Mouse (Mus musculus): ENCODE measurements around the gene 2900011O08Rik. TPM values are rescaled to one million over a fixed set of nuclear protein-coding genes. Genes with fewer than 3 reads are reported as not detected.
"Not testable (repeated sequence)": the region's sequence is repeated elsewhere in the genome, so short reads cannot be mapped to it uniquely, and the experiment has no call there.

Gene 2900011O08Rik
- polyA plus RNA-seq, 1 experiment from 2014 or later, result 54.4 TPM

- no peak overlapping the region for H3K4me3 ChIP-seq
- no peak overlapping the region for H3K9ac ChIP-seq
- no peaks in the 10 kb centered on the region for H3K9me3 ChIP-seq (replicated peaks)
- no peaks in the 10 kb centered on the region for H3K27me3 ChIP-seq
- 86% methylated on average over 5 of the region's 5 CpGs for WGBS
- no peak overlapping the region for H3K4me2 ChIP-seq (replicated peaks)
- ATAC-seq (ENCODE audit: low FRiP score), result no peak
- H3K36me3 ChIP-seq, result no peaks in the 10 kb centered on the region
- H3K4me1 ChIP-seq, result no peaks in the 10 kb centered on the region
- no peak overlapping the region for H3K27ac ChIP-seq
Observed at GRCm38 (mm10) chr16:14053116-14053515, 66.7 kb downstream of the 2900011O08Rik start.

GRCm38 (mm10) chr16:14055271-14055670 is 68.9 kb downstream of the 2900011O08Rik start:
- no peaks in the 10 kb centered on the region for H3K4me1 ChIP-seq
- no peak overlapping the region for H3K27ac ChIP-seq
- no peak overlapping the region for H3K4me2 ChIP-seq (replicated peaks)
- WGBS, result 27% methylated on average over 1 of the region's 1 CpGs
- H3K9ac ChIP-seq, result no peak overlapping the region
- H3K27me3 ChIP-seq, result no peaks in the 10 kb centered on the region
- no peaks in the 10 kb centered on the region for H3K36me3 ChIP-seq
- ATAC-seq (ENCODE audit: low FRiP score), result no peak
- no peak overlapping the region for H3K4me3 ChIP-seq
- no peaks in the 10 kb centered on the region for H3K9me3 ChIP-seq (replicated peaks)

GRCm38 (mm10) chr16:14056734-14057133 is 70.3 kb downstream of the 2900011O08Rik start:
- Histone ChIP-seq H3K4me2 (replicated peaks) (no peak overlapping the region), H3K4me1 (no peaks in the 10 kb centered on the region), H3K9me3 (replicated peaks) (no peaks in the 10 kb centered on the region), H3K36me3 (no peaks in the 10 kb centered on the region), H3K9ac (no peak overlapping the region), H3K27me3 (no peaks in the 10 kb centered on the region), H3K27ac (no peak overlapping the region), H3K4me3 (no peak overlapping the region)
- 83% methylated on average over 4 of the region's 4 CpGs for WGBS
- no peak for ATAC-seq (ENCODE audit: low FRiP score)

GRCm38 (mm10) chr16:14058541-14058940 is 72.1 kb downstream of the 2900011O08Rik start:
- WGBS, result 16% methylated on average over 1 of the region's 1 CpGs
- no peaks in the 10 kb centered on the region for H3K27me3 ChIP-seq
- no peaks in the 10 kb centered on the region for H3K36me3 ChIP-seq
- no peak for ATAC-seq (ENCODE audit: low FRiP score)
- H3K9ac ChIP-seq, result no peak overlapping the region
- H3K27ac ChIP-seq, result no peak overlapping the region
- no peak overlapping the region for H3K4me3 ChIP-seq
- no peaks in the 10 kb centered on the region for H3K9me3 ChIP-seq (replicated peaks)
- H3K4me1 ChIP-seq, result no peaks in the 10 kb centered on the region
- no peak overlapping the region for H3K4me2 ChIP-seq (replicated peaks)

GRCm38 (mm10) chr16:14059118-14059854 is 72.9 kb downstream of the 2900011O08Rik start:
- H3K9me3 ChIP-seq (replicated peaks), result no peaks in the 10 kb centered on the region
- H3K4me1 ChIP-seq, result no peaks in the 10 kb centered on the region
- ATAC-seq (ENCODE audit: low FRiP score), result no peak
- no peaks in the 10 kb centered on the region for H3K27me3 ChIP-seq
- 67% methylated on average over 1 of the region's 1 CpGs for whole genome bisulfite sequencing
- no peak overlapping the region for H3K27ac ChIP-seq
- no peaks in the 10 kb centered on the region for H3K36me3 ChIP-seq
- H3K9ac ChIP-seq, result no peak overlapping the region
- no peak overlapping the region for H3K4me3 ChIP-seq
- no peak overlapping the region for H3K4me2 ChIP-seq (replicated peaks)

- Histone ChIP-seq H3K9me3 (replicated peaks) (no peaks in the 10 kb centered on the region), H3K36me3 (no peaks in the 10 kb centered on the region), H3K4me2 (replicated peaks) (no peak overlapping the region), H3K9ac (no peak overlapping the region), H3K4me3 (no peak overlapping the region), H3K27me3 (no peaks in the 10 kb centered on the region), H3K27ac (no peak overlapping the region), H3K4me1 (no peaks in the 10 kb centered on the region)
- 88% methylated on average over 5 of the region's 5 CpGs for WGBS
- no peak for ATAC-seq (ENCODE audit: low FRiP score)
Observed at GRCm38 (mm10) chr16:14059869-14060268, 73.5 kb downstream of the 2900011O08Rik start.

GRCm38 (mm10) chr16:14066571-14066970 is 80.2 kb downstream of the 2900011O08Rik start:
- not testable (repeated sequence) for H3K27me3 ChIP-seq; H3K4me1 ChIP-seq; H3K9me3 ChIP-seq (replicated peaks); H3K4me3 ChIP-seq; H3K9ac ChIP-seq; H3K4me2 ChIP-seq (replicated peaks); ATAC-seq (ENCODE audit: low FRiP score); H3K27ac ChIP-seq; H3K36me3 ChIP-seq
- 89% methylated on average over 4 of the region's 4 CpGs for WGBS

GRCm38 (mm10) chr16:14068701-14069100 is 82.3 kb downstream of the 2900011O08Rik start:
- H3K4me3 ChIP-seq; H3K9me3 ChIP-seq (replicated peaks); H3K27me3 ChIP-seq; H3K4me1 ChIP-seq; H3K36me3 ChIP-seq; H3K27ac ChIP-seq; ATAC-seq (ENCODE audit: low FRiP score); H3K4me2 ChIP-seq (replicated peaks); H3K9ac ChIP-seq: not testable (repeated sequence)
- 82% methylated on average over 2 of the region's 2 CpGs for WGBS

GRCm38 (mm10) chr16:14070471-14071169 is 84.2 kb downstream of the 2900011O08Rik start:
- ATAC-seq (ENCODE audit: low FRiP score), result no peak
- no peak overlapping the region for H3K4me3 ChIP-seq
- no peak overlapping the region for H3K4me2 ChIP-seq (replicated peaks)
- 72% methylated on average over 5 of the region's 5 CpGs for WGBS
- H3K36me3 ChIP-seq, result no peaks in the 10 kb centered on the region
- H3K4me1 ChIP-seq, result no peaks in the 10 kb centered on the region
- H3K9ac ChIP-seq, result no peak overlapping the region
- H3K9me3 ChIP-seq (replicated peaks), result no peaks in the 10 kb centered on the region
- H3K27me3 ChIP-seq, result no peaks in the 10 kb centered on the region
- no peak overlapping the region for H3K27ac ChIP-seq

- no peak for ATAC-seq (ENCODE audit: low FRiP score)
- no peaks in the 10 kb centered on the region for H3K27me3 ChIP-seq
- H3K9ac ChIP-seq, result no peak overlapping the region
- no peaks in the 10 kb centered on the region for H3K36me3 ChIP-seq
- H3K9me3 ChIP-seq (replicated peaks), result no peaks in the 10 kb centered on the region
- no peaks in the 10 kb centered on the region for H3K4me1 ChIP-seq
- no peak overlapping the region for H3K27ac ChIP-seq
- H3K4me3 ChIP-seq, result no peak overlapping the region
- no peak overlapping the region for H3K4me2 ChIP-seq (replicated peaks)
- WGBS, result 84% methylated on average over 2 of the region's 2 CpGs
Observed at GRCm38 (mm10) chr16:14082925-14083324, 96.5 kb downstream of the 2900011O08Rik start.

- ATAC-seq (ENCODE audit: low FRiP score), result no peak
- H3K27me3 ChIP-seq, result no peaks in the 10 kb centered on the region
- WGBS, result 81% methylated on average over 3 of the region's 3 CpGs
- H3K4me2 ChIP-seq (replicated peaks), result no peak overlapping the region
- H3K9ac ChIP-seq, result no peak overlapping the region
- H3K9me3 ChIP-seq (replicated peaks), result no peaks in the 10 kb centered on the region
- H3K4me1 ChIP-seq, result no peaks in the 10 kb centered on the region
- H3K4me3 ChIP-seq, result no peak overlapping the region
- no peak overlapping the region for H3K27ac ChIP-seq
- 0 out of 2 replicates have a peak, but pooled peaks cover 6% of the 10 kb centered on the region for H3K36me3 ChIP-seq
Observed at GRCm38 (mm10) chr16:14088249-14088648, 101.8 kb downstream of the 2900011O08Rik start.

GRCm38 (mm10) chr16:14089296-14089695 is 102.9 kb downstream of the 2900011O08Rik start:
- H3K4me3 ChIP-seq, result no peak overlapping the region
- WGBS, result 91% methylated on average over 3 of the region's 3 CpGs
- no peak for ATAC-seq (ENCODE audit: low FRiP score)

GRCm38 (mm10) chr16:14091771-14092170 is 105.4 kb downstream of the 2900011O08Rik start:
- Histone ChIP-seq H3K4me2 (replicated peaks) (no peak overlapping the region), H3K4me3 (no peak overlapping the region), H3K27me3 (no peaks in the 10 kb centered on the region), H3K27ac (no peak overlapping the region), H3K4me1 (no peaks in the 10 kb centered on the region), H3K36me3 (peaks cover 14% of the 10 kb centered on the region; the same call in 1 of the 2 replicates), H3K9me3 (replicated peaks) (no peaks in the 10 kb centered on the region), H3K9ac (no peak overlapping the region)
- ATAC-seq (ENCODE audit: low FRiP score), result no peak
- WGBS, result 86% methylated on average over 2 of the region's 2 CpGs

More at GRCm38 (mm10) chr16:14089296-14089695, 102.9 kb downstream of the 2900011O08Rik start:
- no peak overlapping the region for H3K4me2 ChIP-seq (replicated peaks)
- H3K9me3 ChIP-seq (replicated peaks), result no peaks in the 10 kb centered on the region
- peaks cover 14% of the 10 kb centered on the region; the same call in 1 of the 2 replicates for H3K36me3 ChIP-seq
- no peak overlapping the region for H3K27ac ChIP-seq
- no peaks in the 10 kb centered on the region for H3K27me3 ChIP-seq
- H3K9ac ChIP-seq, result no peak overlapping the region
- no peaks in the 10 kb centered on the region for H3K4me1 ChIP-seq
